Mouse (Mus musculus) liver, adult 2 months (tissue): Measurements from ENCODE around the gene 4930564D02Rik. TPM values are rescaled to one million over a fixed set of nuclear protein-coding genes. Genes with fewer than 3 reads are reported as not detected.

Experiments used
- DNase-seq: peaks from one replicate; pipeline ENCODE4 v3.0.0-alpha.2; 2011; ENCODE audit warnings: low read depth, low spot score; ENCODE audit errors: extremely low read depth
- H3K27ac ChIP-seq: fragments of 200-500 bp; replicated peaks from 2 replicates; pipeline ENCODE4 v1.5.1; 2012; ENCODE audit warnings: low read depth, mild to moderate bottlenecking, control low read depth, inconsistent platforms, low read length; ENCODE audit not compliant: insufficient read depth
- H3K27me3 ChIP-seq: fragments of 200-500 bp; 2 replicates; pipeline ENCODE4 v1.6.1; 2012; ENCODE audit warnings: mild to moderate bottlenecking, moderate library complexity, low read length, inconsistent platforms; ENCODE audit not compliant: control insufficient read depth, insufficient read depth
- H3K36me3 ChIP-seq: fragments of 200-500 bp; 2 replicates; pipeline ENCODE4 v1.6.1; 2012; ENCODE audit warnings: low read length, inconsistent platforms; ENCODE audit not compliant: control insufficient read depth, insufficient read depth
- H3K4me1 ChIP-seq: fragments of 200-500 bp; 2 replicates; pipeline ENCODE4 v1.6.1; 2011; ENCODE audit warnings: low read length; ENCODE audit not compliant: control insufficient read depth, insufficient read depth
- H3K4me3 ChIP-seq: fragments of 200-500 bp; 2 replicates; pipeline ENCODE4 v1.5.1; 2011; ENCODE audit warnings: low read depth, mild to moderate bottlenecking, control low read depth, low read length, moderate library complexity; ENCODE audit not compliant: insufficient read depth
- H3K79me2 ChIP-seq: fragments of 200-500 bp; 2 replicates; pipeline ENCODE4 v1.6.1; 2012; ENCODE audit warnings: inconsistent platforms, mild to moderate bottlenecking, low read length, moderate library complexity; ENCODE audit not compliant: control insufficient read depth, insufficient read depth
- H3K9ac ChIP-seq: fragments of 200-500 bp; 2 replicates; pipeline ENCODE4 v1.6.1; 2012; ENCODE audit warnings: low read depth, mild to moderate bottlenecking, control low read depth, inconsistent platforms, low read length
- CTCF ChIP-seq: fragments of 200-500 bp; IDR thresholded peaks from 2 replicates; pipeline ENCODE4 v1.5.1; 2011; ENCODE audit warnings: low read depth, low read length, control low read depth
- POLR2A ChIP-seq: fragments of 200-500 bp; IDR thresholded peaks from 2 replicates; pipeline ENCODE4 v1.6.1; 2011; ENCODE audit warnings: low read length, control low read depth; ENCODE audit not compliant: insufficient read depth; ENCODE audit errors: extremely low read depth
- WGBS: fragments of 180-500 bp; shearing (Covaris S2); methylation state at CpG from one replicate; pipeline ENCODE4 v1.1.7; 2018; 5-methylcytosine and 5-hydroxymethylcytosine counted together
- polyA plus RNA-seq: library from polyadenylated mRNA; depleted of rRNA; stranded (reverse); fragments of >200 nt; gene quantifications from 2 replicates; pipeline ENCODE4 v1.2.3, GENCODE M21; 2012; rRNA removed
- total RNA-seq: library from RNA; depleted of rRNA; stranded (reverse); fragments of >200 nt; gene quantifications from 2 replicates; pipeline ENCODE4 v1.2.3, GENCODE M21; 2014; rRNA removed

4930564D02Rik gene
- total and polyA plus RNA-seq, 2 experiments: not detected

DNA sequence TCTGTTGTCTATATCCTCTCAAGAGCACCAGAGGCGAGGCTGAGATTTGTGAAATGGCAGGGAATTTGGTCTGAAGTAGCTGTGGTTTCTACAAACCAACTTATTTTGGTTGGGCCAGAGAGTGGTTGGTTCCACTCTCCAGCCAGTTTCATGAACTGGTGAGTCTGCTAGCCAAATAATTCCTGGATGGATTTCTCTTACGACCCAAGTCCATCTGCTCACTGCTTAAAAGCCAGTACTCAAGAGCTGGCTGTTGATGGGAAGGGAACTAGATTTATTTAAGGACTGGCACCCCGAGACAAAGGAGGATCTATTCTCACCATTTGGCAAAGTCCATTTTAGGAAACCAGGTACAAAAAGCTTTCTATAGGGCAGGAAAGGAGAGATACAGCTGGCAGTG is 57.1 kb downstream of the 4930564D02Rik start:
- no peaks in the 10 kb centered on the region for H3K36me3 ChIP-seq
- 82% methylated on average over 3 of the region's 3 CpGs for WGBS
- H3K9ac ChIP-seq: no peak overlapping the region
- H3K4me1 ChIP-seq: no peaks in the 10 kb centered on the region
- no peaks in the 10 kb centered on the region for H3K27me3 ChIP-seq
- no peak overlapping the region for H3K4me3 ChIP-seq
- DNase-seq: no peak
- no peak overlapping the region for H3K27ac ChIP-seq
- no peaks in the 10 kb centered on the region for H3K79me2 ChIP-seq
- TF ChIP-seq CTCF (no peak), POLR2A (no peak)

GRCm38 (mm10) chr3:105127881-105128280 is 61.2 kb downstream of the 4930564D02Rik start:
- no peaks in the 10 kb centered on the region for H3K36me3 ChIP-seq
- WGBS: 64% methylated on average over 7 of the region's 7 CpGs
- no peaks in the 10 kb centered on the region for H3K79me2 ChIP-seq
- TF ChIP-seq POLR2A (no peak), CTCF (no peak)
- H3K4me3 ChIP-seq: no peak overlapping the region
- H3K27me3 ChIP-seq: no peaks in the 10 kb centered on the region
- no peaks in the 10 kb centered on the region for H3K4me1 ChIP-seq
- no peak overlapping the region for H3K27ac ChIP-seq
- H3K9ac ChIP-seq: no peak overlapping the region
- DNase-seq: no peak

Other genes starting within 250 kb of the 4930564D02Rik start
- 9.3 and 12.4 TPM in 2 replicates for gene Mov10, start 248.3 kb upstream of the 4930564D02Rik start, total RNA-seq
- 11.6 and 15.9 TPM in 2 replicates for gene Mov10, start 248.3 kb upstream of the 4930564D02Rik start, polyA plus RNA-seq
- gene St7l, start 202.8 kb upstream of the 4930564D02Rik start, total RNA-seq: 30.5 and 39.8 TPM in 2 replicates
- 5.4 and 7.5 TPM in 2 replicates for gene St7l, start 202.8 kb upstream of the 4930564D02Rik start, polyA plus RNA-seq
- gene Capza1, start 202.3 kb upstream of the 4930564D02Rik start, total RNA-seq: 29.1 and 30.1 TPM in 2 replicates
- gene Capza1, start 202.3 kb upstream of the 4930564D02Rik start, polyA plus RNA-seq: 8.1 and 8.4 TPM in 2 replicates
- 0.09 and 0.20 TPM in 2 replicates for gene Wnt2b, start 104.9 kb upstream of the 4930564D02Rik start, total RNA-seq
- gene Wnt2b, start 104.9 kb upstream of the 4930564D02Rik start, polyA plus RNA-seq: 0.11 and 0.25 TPM in 2 replicates
- 1.8 and 2.2 TPM in 2 replicates for gene Cttnbp2nl, start 13.7 kb upstream of the 4930564D02Rik start, total RNA-seq
- gene Cttnbp2nl, start 13.7 kb upstream of the 4930564D02Rik start, polyA plus RNA-seq: 0.54 and 0.58 TPM in 2 replicates